Mouse (Mus musculus) stomach, postnatal 0 days (tissue): ENCODE data around the gene Ypel3.

Source experiments
- CTCF ChIP-seq: IDR thresholded peaks from 2 replicates; pipeline ENCODE4 v1.5.1; 2016; ENCODE audit warnings: antibody characterized with exemption, low read depth, mild to moderate bottlenecking, moderate library complexity
- EP300 ChIP-seq: optimal IDR thresholded peaks from 2 replicates; pipeline ENCODE3; 2016; ENCODE audit warnings: antibody characterized with exemption

- TF ChIP-seq CTCF (no peak), EP300 (no peak)
These were observed 16.4 kb upstream of the Ypel3 start for GRCm38 (mm10) chr7:126760391-126760802.
